Mouse (Mus musculus): ENCODE data around the gene Coil. TPM values are rescaled to one million over a fixed set of nuclear protein-coding genes. Genes with fewer than 3 reads are reported as not detected.

The Coil gene
- polyA plus RNA-seq, 1 experiment from 2014 or later = 34.2 TPM

DNA sequence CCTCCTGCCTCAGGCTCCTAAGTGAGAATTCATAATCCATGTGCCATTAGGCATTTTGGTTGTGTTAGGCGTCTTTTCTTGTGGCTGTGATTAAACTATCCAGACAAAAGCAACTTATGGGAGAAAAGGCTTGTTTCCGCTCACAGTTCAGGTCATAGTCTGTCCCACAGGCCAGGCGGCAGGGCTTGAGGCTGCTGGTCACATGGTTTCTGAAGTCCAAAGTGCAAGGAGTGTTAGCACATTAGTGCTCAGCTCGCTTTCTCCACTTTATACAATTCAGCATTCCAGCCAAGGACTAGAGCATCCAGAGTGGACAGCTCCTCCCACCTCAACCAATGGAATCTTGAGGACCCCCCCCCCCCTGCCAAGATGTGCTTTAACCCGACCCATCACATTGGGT, 42.2 kb downstream of the Coil start:
- Histone ChIP-seq H3K27me3 (replicated peaks) (no peaks in the 10 kb centered on the region), H3K9ac (no peak overlapping the region), H3K36me3 (replicated peaks) (no peaks in the 10 kb centered on the region), H3K27ac (no peak overlapping the region), H3K4me1 (no peaks in the 10 kb centered on the region), H3K4me3 (no peak overlapping the region), H3K4me2 (no peak overlapping the region), H3K9me3 (no peaks in the 10 kb centered on the region)
- 89% methylated on average over 5 of the region's 5 CpGs for whole genome bisulfite sequencing
- no peak for ATAC-seq (replicated peaks)

DNA sequence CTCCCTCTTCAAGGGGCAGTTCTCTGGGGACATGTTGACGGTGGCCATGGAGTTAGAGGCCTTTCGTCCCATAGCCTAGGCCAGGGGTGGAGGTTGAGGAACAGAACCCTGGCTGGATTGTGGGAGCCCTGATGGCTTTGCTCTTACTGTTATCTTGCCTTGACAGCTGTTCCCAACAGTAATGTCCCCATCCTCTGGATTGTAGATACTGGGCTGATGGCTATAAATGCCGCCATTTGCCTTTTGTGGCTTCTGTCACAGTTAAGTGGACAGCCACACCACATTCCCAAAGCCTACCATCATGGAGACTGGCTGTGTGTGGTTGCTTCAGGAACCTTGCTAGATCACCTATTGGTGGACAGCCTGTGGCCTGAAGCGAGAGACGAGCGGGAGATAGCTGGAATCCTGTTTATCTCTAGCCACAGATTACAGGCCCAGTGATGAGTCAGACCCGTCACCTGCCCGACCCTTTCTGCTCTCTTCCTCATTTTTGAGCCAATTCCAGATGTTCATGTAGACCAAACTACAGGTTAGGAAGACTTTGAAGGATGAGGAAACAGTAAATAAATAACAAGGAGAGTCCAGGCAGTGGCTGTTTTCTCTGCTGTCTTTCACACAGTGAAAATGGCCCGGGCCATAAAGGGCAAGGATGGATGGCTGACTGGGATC, 47.6 kb downstream of the Coil start:
- no peak overlapping the region for H3K27ac ChIP-seq
- no peak for ATAC-seq (replicated peaks)
- 92% methylated on average over 9 of the region's 9 CpGs for WGBS
- H3K4me2 ChIP-seq = no peak overlapping the region
- no peaks in the 10 kb centered on the region for H3K4me1 ChIP-seq
- H3K27me3 ChIP-seq (replicated peaks) = no peaks in the 10 kb centered on the region
- no peak overlapping the region for H3K4me3 ChIP-seq
- H3K36me3 ChIP-seq (replicated peaks) = no peaks in the 10 kb centered on the region
- no peaks in the 10 kb centered on the region for H3K9me3 ChIP-seq
- H3K9ac ChIP-seq = no peak overlapping the region

DNA sequence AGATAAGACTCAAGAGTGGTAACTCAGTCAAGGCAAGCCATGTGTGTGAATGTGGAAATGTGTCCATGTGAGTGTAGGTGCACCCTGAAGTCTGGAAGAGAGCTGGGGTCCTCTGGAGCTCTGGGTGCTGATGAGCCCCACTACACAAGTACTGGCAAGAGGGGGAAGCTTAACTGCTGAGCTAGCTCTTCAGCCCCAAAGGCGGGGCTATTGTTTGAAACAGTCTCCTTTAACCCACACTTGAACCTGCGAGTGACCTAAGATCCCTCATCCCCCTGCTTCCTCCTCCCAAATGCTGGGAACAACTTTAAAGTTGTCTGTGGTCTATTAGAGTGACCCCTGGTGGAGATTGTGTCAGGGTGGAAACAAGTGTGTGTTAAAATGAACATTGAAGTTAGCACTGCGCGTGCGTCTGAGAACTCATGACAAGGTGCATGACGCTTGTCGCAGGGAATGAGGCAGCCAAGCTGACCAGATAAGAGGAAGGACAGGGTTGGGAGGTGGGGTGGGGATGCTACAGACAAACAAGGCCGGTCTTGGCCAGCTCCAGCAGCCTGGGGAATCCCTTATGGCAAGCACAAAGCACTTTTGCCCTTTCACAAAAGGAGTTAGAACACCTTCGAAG, 50.7 kb downstream of the Coil start:
- Histone ChIP-seq H3K27me3 (replicated peaks) (no peaks in the 10 kb centered on the region), H3K27ac (no peak overlapping the region), H3K36me3 (replicated peaks) (no peaks in the 10 kb centered on the region), H3K9ac (no peak overlapping the region), H3K9me3 (no peaks in the 10 kb centered on the region), H3K4me3 (no peak overlapping the region), H3K4me1 (no peaks in the 10 kb centered on the region), H3K4me2 (no peak overlapping the region)
- ATAC-seq (replicated peaks) = no peak
- WGBS = 70% methylated on average over 9 of the region's 9 CpGs

DNA sequence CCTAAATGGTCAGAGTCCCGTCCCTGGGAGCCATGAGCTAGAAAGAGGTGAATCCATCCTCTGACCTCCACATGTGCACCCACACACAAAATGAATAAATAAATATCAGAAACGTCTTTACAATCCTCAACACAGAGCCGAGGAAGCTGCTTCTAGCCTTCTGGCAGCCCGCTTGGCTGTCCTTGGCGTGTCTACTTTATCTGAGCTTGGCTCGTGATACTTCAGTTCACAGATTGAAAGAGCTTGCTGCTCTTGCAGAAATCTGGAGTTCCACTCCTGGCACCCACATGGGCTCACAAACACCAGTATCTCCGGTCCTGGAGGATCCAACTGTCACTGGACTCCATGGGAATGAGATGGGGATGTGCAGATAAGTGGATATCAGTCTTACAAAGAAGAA, 51.6 kb downstream of the Coil start:
- Histone ChIP-seq H3K9me3 (no peaks in the 10 kb centered on the region), H3K4me3 (no peak overlapping the region), H3K27ac (no peak overlapping the region), H3K4me1 (no peaks in the 10 kb centered on the region), H3K27me3 (replicated peaks) (no peaks in the 10 kb centered on the region), H3K4me2 (no peak overlapping the region), H3K36me3 (replicated peaks) (no peaks in the 10 kb centered on the region), H3K9ac (no peak overlapping the region)
- no peak for ATAC-seq (replicated peaks)
- 81% methylated on average over 7 of the region's 7 CpGs for WGBS

DNA sequence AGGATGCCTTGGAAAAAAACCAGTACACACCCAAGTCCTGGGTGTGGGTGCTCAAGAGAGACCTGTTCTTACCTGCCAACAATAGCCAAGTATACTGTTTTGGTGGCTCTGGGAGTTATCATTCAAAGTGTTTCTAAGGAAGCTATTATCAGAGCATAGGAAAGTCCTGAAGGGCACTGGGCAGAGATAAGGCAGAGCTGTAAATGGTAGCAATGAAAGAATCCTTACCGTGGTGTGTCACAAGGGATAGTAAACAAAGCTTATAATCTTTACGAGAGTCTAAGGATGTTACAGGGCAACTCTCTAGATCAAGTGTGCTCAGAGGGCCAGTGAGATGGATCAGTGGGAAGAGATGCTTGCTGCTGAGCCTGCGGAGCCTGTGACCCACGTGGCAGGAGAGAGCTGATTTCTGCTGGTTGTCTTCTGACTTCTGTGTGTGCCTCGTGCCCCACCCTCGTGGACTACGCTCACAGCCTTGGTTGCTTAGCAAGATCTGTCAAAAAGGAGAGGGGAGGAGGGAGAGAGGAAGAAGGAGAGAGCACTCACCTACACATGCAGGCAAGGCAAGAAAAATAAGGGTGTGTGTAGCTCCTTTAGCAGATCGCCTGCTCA, 52.2 kb downstream of the Coil start:
- 73% methylated on average over 8 of the region's 8 CpGs for WGBS

DNA sequence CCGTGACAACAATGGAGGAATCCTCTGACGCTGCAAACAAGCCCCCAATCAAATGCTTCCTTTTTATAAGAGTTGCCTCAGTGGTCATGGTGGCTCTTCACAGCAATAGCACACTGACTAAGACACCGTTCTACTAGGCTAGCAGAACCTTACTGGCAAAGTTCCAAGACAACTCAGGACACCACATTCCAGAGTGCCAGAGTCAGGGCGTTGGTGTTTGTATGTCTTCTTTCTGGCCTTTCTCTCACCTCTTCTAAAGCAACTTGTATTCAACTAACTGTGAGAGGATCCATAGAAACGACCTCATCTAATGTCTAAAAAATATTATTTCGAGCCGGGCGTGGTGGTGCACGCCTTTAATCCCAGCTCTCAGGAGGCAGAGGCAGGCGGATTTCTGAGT, 53.4 kb downstream of the Coil start:
- no peaks in the 10 kb centered on the region for H3K4me1 ChIP-seq
- H3K9ac ChIP-seq = no peak overlapping the region
- WGBS = 69% methylated on average over 10 of the region's 10 CpGs
- H3K27ac ChIP-seq = no peak overlapping the region
- H3K27me3 ChIP-seq (replicated peaks) = no peaks in the 10 kb centered on the region
- H3K36me3 ChIP-seq (replicated peaks) = no peaks in the 10 kb centered on the region
- H3K4me3 ChIP-seq = no peak overlapping the region
- H3K4me2 ChIP-seq = no peak overlapping the region
- no peak for ATAC-seq (replicated peaks)
- no peaks in the 10 kb centered on the region for H3K9me3 ChIP-seq

More for the DNA sequence above, 52.2 kb downstream of the Coil start:
- Histone ChIP-seq H3K27ac (no peak overlapping the region), H3K36me3 (replicated peaks) (no peaks in the 10 kb centered on the region), H3K27me3 (replicated peaks) (no peaks in the 10 kb centered on the region), H3K4me3 (no peak overlapping the region), H3K4me2 (no peak overlapping the region), H3K4me1 (no peaks in the 10 kb centered on the region), H3K9ac (no peak overlapping the region), H3K9me3 (no peaks in the 10 kb centered on the region)
- ATAC-seq (replicated peaks) = no peak

DNA sequence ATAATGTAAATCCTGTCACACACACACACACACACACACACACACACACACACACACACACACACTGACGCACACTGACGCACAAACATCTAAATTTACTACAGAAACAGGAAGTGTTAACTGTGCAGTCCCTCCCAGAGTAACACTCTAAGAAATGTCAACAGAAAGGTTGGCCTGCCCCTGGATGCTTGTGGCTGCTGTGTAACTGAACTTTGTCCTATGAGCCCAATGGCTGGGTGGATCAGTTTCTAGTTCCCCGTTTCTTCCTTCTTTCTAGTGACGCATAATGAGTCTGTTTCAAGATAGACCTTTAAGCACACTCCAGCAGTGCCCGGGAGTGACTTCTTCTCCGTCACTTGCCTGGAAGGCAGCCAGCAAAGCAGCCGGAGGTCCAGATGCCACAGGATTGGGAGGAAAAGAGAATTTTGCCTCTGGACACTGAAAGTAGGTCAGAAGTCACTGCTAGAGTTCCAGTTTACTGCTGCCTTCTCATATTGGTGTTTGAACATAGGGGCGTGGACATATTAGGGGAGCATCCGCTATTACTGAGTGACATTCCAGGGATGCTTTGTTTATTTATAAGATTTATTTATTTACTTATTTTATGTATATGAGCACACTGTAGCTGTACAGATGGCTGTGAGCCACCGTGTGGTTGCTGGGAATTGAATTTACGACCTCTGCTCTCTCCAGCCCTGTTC, 54.3 kb downstream of the Coil start:
- WGBS = 63% methylated on average over 11 of the region's 11 CpGs
- no peak overlapping the region; the same call in 1 of the 2 replicates for H3K27ac ChIP-seq
- no peaks in the 10 kb centered on the region for H3K9me3 ChIP-seq
- H3K4me2 ChIP-seq = no peak overlapping the region
- no peak for ATAC-seq (replicated peaks)
- no peak overlapping the region for H3K4me3 ChIP-seq
- no peaks in the 10 kb centered on the region for H3K36me3 ChIP-seq (replicated peaks)
- H3K4me1 ChIP-seq = no peaks in the 10 kb centered on the region
- no peaks in the 10 kb centered on the region for H3K27me3 ChIP-seq (replicated peaks)
- H3K9ac ChIP-seq = no peak overlapping the region

DNA sequence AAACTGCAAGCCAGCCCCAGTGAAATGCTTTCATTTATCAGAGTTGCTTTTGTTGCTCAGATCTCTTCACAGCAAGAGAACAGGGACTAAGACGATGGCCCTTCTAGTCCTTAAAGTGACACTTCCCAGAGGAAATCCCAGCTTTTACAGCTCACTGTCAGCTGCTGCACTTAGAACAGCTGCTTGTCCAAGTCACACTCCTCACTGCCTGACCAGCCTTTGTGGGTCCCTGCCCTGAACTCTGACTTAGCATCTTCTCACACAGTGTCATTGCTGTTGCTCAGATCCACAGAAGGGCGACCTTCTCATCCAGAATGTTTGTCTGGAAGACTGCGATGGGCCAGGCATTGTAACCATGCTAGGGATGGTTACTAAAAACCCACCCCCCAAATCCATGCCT, 55.6 kb downstream of the Coil start:
- Histone ChIP-seq H3K9me3 (no peaks in the 10 kb centered on the region), H3K9ac (no peak overlapping the region), H3K27ac (no peak overlapping the region), H3K4me1 (no peaks in the 10 kb centered on the region), H3K4me3 (no peak overlapping the region), H3K4me2 (no peak overlapping the region), H3K27me3 (replicated peaks) (no peaks in the 10 kb centered on the region), H3K36me3 (replicated peaks) (no peaks in the 10 kb centered on the region)
- 67% methylated on average over 3 of the region's 3 CpGs for WGBS
- ATAC-seq (replicated peaks) = no peak

DNA sequence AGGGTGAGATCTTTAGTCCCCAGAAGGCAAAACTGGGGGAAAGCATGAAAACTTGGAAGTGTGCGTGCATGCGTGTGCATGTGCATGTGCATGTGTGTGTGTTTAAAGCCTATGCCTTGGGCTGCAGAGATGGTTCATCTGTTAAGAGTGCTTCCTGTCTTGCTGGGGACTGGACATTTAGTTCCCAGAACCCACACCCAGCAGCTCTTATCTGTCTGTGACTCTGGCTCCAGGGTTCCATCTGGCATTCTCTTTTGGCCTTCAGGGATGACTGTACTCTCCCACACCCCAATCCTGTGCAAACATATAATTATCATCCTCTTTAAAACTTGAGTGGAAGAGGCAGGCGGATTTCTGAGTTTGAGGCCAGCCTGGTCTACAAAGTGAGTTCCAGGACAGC, 56.1 kb downstream of the Coil start:
- WGBS = 98% methylated on average over 3 of the region's 3 CpGs
- Histone ChIP-seq H3K27ac (no peak overlapping the region), H3K9ac (no peak overlapping the region), H3K9me3 (no peaks in the 10 kb centered on the region), H3K36me3 (replicated peaks) (no peaks in the 10 kb centered on the region), H3K4me1 (no peaks in the 10 kb centered on the region), H3K4me3 (no peak overlapping the region), H3K27me3 (replicated peaks) (no peaks in the 10 kb centered on the region), H3K4me2 (no peak overlapping the region)
- no peak for ATAC-seq (replicated peaks)

DNA sequence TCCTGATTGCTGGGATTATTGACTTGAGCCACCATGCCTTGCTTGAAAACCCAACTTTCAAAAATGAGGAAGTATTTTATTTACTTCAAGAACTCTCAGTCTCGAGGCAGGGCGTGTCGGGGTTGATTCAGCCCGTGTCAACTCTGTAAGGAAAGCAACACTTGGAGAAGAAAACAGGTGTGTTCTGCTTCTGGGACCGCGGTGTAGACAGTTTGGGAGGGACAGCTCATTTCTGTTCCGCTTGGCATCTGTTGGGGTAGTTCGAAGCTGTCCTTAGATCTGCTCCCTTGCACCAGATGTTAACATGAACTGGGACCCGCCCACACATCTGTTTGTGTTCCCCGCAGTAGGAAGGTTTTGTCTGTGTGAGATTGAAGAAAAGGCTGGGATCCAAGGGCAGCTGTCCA, 57.9 kb downstream of the Coil start:
- H3K4me2 ChIP-seq = no peak overlapping the region
- H3K9me3 ChIP-seq = no peaks in the 10 kb centered on the region
- no peak overlapping the region for H3K27ac ChIP-seq
- H3K4me1 ChIP-seq = no peaks in the 10 kb centered on the region
- whole genome bisulfite sequencing = 74% methylated on average over 10 of the region's 10 CpGs
- no peaks in the 10 kb centered on the region for H3K27me3 ChIP-seq (replicated peaks)
- no peaks in the 10 kb centered on the region for H3K36me3 ChIP-seq (replicated peaks)
- ATAC-seq (replicated peaks) = no peak
- H3K4me3 ChIP-seq = no peak overlapping the region
- H3K9ac ChIP-seq = no peak overlapping the region

DNA sequence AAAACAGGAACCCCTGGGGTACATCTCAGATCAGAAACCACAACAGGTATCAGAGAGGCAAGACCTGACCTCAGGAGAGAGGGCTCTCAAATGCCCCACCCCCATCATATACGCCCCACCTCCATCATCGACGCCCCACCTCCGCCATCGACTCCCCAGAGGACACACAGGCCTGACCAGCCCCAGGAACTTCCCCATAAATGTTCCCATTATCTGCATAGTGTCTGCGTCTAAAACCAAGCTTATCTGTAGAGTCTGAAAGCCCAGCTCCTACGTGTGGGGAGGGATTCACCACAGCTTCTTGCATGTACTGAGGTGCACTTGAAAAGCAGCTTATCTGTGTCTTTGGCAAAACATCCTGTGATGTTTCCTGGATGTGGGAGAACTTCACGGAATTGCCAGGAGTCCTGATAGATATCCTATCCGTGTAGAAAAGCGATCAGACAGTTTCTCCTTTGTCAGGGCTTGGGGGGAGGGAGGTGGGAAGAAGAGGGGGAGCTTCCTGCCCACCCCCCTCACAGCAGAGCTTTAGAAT, 58.9 kb downstream of the Coil start:
- ATAC-seq (replicated peaks) = no peak
- Histone ChIP-seq H3K9me3 (no peaks in the 10 kb centered on the region), H3K9ac (no peak overlapping the region), H3K27me3 (replicated peaks) (no peaks in the 10 kb centered on the region), H3K4me3 (no peak overlapping the region), H3K27ac (no peak overlapping the region), H3K4me2 (no peak overlapping the region), H3K36me3 (replicated peaks) (no peaks in the 10 kb centered on the region), H3K4me1 (no peaks in the 10 kb centered on the region)
- 65% methylated on average over 10 of the region's 10 CpGs for WGBS

DNA sequence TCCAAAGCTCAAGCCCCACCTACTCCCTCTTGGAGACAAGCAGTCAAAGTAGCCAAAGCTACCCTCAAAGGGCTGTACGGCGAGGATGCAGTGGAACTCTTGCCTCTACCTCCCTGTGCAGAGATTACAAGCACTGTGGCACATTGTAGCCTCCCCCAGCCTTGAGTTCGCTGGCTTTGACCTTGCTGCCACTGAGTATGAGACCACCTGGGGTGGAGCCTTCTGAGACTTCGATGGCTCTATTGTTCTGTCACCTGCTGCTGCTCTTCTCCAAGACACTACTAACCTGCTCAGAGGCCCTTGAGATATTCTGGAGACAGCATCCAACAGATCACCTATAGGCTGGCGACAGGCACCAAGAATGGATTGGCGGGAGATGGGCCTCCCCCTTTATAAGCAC, 60.5 kb downstream of the Coil start:
- 73% methylated on average over 6 of the region's 6 CpGs for WGBS
- no peak overlapping the region for H3K4me2 ChIP-seq

More for the DNA sequence above, 60.5 kb downstream of the Coil start:
- Histone ChIP-seq H3K27ac (no peak overlapping the region), H3K9ac (no peak overlapping the region), H3K4me3 (no peak overlapping the region), H3K4me1 (no peaks in the 10 kb centered on the region), H3K36me3 (replicated peaks) (no peaks in the 10 kb centered on the region), H3K27me3 (replicated peaks) (no peaks in the 10 kb centered on the region), H3K9me3 (no peaks in the 10 kb centered on the region)
- ATAC-seq (replicated peaks) = no peak
